Mouse (Mus musculus): ENCODE data around the gene Gsdma. TPM values are rescaled to one million over a fixed set of nuclear protein-coding genes. Genes with fewer than 3 reads are reported as not detected.
"Not testable (repeated sequence)": the region's sequence is repeated elsewhere in the genome, so short reads cannot be mapped to it uniquely, and the experiment has no call there.

Gene Gsdma
- not detected in 2 replicates for total RNA-seq (2021)
- long read RNA-seq: 0 reads

GRCm38 (mm10) chr11:98664091-98664490, at the start of gene Gsdma:
Gene Gsdma (plus strand): TSS chr11:98664351.
- no peak for DNase-seq

DNA sequence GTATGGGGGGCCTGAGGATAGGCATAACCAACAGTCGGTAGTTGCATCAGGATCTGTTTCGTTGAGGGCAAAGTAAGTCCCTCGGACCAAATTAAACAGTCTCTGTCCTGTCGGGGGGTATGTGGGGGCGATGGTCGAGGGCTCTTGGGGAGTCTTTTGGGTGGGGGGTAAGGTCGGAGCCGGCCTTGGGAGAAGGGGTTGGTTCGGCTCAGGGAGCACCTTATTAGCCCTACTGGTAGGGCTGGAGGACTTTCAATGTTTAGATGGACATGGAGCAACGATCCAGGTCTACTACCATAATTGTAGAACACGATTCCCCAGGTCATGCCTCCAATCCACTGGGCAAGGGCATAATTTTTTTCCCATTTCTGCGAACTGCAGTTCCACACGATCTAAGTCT, 43.4 kb upstream of the Gsdma start:
- no peak for DNase-seq

- DNase-seq: not testable (repeated sequence)
Measured at GRCm38 (mm10) chr11:98623981-98624380, 40.2 kb upstream of the Gsdma start.

- not testable (repeated sequence) for DNase-seq
Measured at GRCm38 (mm10) chr11:98624381-98624780, 39.8 kb upstream of the Gsdma start.

GRCm38 (mm10) chr11:98625611-98626410, 38.3 kb upstream of the Gsdma start, which contains the start of the genes Gm12355 and Gsdma3:
Gene Gm12355 (minus strand): TSS chr11:98625661.
Gene Gsdma3 (plus strand): TSS chr11:98626360.
- DNase-seq: no peak

DNA sequence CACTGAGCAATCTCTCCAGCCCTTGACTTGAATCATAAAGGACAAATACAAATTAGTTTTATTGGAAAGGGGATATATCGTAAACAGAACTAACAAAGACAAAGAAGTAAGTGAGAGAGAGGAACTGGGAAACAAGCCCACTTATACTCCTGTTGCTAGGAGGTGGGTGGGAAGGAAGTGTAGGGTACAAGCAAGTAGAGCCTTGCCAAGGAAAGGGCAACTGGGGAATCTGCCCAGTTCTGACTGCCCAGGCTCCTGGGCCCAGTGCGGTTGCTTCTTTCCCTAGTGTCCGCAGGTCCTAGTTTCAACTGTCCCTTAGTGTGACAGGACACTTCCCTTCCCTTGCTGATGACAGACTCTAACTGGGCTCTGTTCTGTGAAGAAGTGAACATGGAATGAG, 35.4 kb upstream of the Gsdma start:
- DNase-seq: no peak

DNA sequence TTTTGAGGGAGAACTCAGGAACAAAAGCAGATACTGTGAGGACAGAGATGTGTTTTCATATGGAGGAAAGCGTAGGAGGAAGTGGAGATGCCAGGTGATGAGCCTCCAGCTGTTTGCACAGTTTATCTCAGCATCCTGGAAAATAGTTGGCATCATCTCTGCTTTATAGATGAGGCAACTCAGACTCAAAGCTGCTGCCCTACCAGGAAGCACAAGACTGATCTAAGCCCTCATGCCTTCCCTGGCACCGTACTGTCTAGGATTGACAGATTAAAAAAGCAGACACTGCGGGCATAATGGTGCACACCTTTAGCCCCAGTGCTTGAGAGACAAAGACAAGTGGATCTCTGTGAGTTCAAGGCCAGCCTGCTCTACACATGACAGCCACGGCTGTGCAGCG, 33.5 kb upstream of the Gsdma start:
- DNase-seq: no peak

- DNase-seq: peak; percentile 9
Measured at GRCm38 (mm10) chr11:98635312-98635970, 28.7 kb upstream of the Gsdma start.

- DNase-seq: no peak
Measured at GRCm38 (mm10) chr11:98637501-98637900, 26.6 kb upstream of the Gsdma start.

DNA sequence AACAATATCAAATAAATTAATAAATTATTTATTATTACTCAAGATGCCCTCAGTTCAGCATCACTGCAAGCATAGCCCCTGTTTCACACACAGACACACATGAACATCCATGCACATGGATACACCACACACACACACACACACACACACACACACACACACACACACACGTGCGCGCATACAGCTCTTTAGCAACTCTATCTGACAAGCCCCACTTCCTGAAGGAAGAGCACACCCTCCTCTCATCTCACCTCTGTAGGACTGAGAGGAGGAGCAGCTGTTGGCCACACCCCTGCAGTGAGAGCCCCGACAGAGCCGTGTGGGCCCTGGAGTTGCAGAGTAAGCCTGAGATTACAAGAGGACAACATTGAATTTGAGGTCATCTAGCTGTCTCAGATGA, 24.1 kb upstream of the Gsdma start:
- DNase-seq: no peak

DNA sequence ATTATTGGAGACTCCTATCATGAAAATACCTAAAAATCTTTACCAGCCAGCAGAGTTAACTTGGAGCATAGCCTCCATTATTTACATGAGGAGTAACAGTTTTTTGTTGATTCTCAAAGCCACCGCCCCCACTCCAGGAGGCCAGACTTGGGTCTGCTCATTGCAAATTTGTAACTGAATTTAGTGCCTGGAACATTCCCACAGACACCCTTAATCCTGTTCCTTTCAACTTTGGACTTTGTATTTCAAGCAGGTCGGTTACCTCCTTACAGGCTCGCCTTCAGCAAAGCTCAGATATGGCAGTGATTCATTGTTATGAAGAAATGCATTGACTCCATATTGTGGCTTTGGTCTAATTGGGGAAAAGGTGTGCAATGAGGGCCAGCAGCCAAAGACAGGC, 19.4 kb upstream of the Gsdma start:
- DNase-seq: no peak

- no peak for DNase-seq
Measured at GRCm38 (mm10) chr11:98645946-98646345, 18.2 kb upstream of the Gsdma start.

DNA sequence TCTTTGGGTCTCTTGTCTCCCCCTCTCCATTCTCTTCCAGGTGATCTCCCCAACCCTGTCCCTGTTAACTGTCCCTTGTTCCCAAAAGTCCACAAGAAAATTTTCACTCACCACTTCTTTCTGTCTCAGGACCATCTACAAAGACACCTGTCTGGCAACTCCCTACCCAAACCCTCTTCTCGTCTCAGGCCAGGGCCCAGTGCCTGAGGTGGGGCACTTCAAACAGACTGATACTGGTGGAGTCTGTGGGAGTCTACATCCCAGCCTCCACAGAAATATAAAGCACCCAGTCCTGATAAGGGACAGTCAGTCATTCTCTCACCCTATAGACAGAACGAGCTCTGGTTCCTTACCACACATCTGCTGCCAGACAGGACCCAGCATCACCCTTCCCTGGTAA, 17.7 kb upstream of the Gsdma start, which contains the start of gene Gsdma2:
Gsdma2 (plus strand) TSS at position 301 of the 400 bp plus-strand sequence.
- no peak for DNase-seq

GRCm38 (mm10) chr11:98655076-98655475, 9.1 kb upstream of the Gsdma start:
- peak; percentile 59 for DNase-seq

DNA sequence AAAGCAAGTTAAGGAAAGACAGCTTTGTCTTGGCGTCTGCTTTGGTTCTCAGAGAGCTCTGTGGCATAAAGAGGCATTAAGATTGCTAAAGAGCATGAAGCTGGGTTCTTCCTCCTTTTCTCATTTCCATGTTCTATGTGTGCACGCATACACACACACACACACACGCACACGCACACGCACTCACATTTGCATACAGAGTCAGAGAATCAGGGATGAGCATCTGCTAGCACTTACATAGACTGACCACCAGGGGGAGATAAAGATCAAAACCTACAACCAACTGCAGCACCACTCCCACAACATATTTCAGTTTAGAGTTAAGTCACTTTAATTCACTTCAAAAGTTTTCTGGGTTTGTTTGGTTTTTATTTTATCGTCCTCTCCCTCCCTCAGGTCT, 3.6 kb upstream of the Gsdma start:
- DNase-seq: no peak

DNA sequence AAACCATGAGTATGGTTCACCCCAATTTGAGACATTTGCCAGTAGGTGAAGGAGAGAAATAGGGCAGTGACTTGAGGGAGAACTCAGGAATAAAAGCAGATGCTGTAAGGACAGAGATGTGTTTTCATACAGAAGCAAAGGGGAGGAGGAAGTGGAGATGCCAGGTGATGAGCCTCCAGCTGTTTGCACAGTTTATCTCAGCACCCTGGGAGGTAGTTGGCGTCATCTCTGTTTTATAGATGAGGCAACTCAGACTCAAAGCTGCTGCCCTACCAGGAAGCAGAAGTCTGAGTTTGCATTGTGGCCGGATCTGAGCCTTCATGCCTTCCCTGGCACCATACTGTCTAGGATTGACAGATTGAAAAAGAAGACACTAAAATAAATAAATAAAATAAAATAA, 4.8 kb downstream of the Gsdma start:
- no peak for DNase-seq

GRCm38 (mm10) chr11:98671284-98671815, 7.2 kb downstream of the Gsdma start:
- DNase-seq: no peak

DNA sequence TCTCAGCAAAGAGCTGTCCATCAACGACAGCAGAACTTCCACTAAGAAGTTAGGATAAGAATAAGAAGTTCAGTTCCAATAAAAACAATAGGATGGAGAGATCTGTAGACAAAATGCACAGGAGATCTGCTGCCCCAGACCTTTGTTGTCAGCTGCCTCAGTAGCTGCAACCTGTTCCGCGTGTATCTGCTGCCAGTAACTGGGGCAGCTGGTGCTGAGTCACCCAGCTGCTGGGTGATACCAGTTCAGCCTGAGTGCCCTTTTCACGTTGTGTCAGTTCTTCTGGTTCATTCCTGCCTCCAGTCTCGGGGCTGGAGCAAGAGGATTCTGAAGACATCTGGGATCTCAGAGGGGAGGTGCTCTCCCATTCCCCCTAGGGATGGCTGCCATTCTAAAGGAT, 7.7 kb downstream of the Gsdma start:
- DNase-seq: peak; percentile 11

- no peak for DNase-seq
Measured at GRCm38 (mm10) chr11:98672482-98672881, 8.3 kb downstream of the Gsdma start.

GRCm38 (mm10) chr11:98673136-98673535, 9.0 kb downstream of the Gsdma start:
- DNase-seq: peak; percentile 57

DNA sequence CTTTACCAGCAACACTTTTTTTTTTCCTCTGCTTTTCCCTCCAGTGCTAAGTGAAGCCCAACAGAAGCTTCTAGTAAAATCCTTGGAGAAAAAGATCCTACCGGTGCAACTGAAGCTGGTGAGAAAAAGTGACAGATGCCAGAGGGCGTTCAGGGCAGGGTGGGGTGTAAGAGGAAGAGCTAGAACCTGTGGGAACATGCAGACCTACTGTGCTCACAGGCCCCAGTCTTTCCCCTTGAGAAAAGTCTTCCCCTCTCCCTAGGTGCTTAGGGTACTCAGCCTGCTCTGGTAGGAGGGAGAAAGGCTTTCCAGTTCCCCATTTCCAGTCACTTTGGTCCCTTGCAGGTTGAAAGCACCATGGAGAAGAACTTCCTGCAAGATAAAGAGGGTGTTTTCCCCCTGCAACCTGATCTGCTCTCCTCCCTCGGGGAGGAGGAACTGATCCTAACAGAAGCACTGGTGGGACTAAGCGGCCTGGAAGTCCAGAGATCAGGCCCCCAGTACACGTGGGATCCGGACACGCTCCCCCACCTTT, 11.7 kb downstream of the Gsdma start:
- no peak for DNase-seq

DNA sequence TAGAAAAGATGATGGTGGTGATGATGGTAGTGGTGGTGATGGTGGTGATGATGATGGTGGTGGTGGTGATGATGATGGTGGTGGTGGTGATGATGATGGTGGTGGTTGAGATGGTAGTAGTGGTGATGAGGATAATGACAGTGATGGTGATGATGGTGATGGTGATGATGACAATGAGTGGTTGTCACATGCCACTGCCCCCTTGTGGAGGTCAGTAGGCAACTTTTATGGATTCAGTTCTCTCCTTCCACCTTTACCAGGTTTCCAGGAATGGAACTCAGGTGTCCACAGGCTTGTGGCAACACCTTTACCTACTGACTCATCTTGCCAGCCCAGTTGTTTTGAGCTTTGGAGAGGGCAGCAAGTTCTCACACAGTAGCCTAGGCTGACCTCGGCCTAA, 15.9 kb downstream of the Gsdma start:
- no peak for DNase-seq

- DNase-seq: not testable (repeated sequence)
Measured at GRCm38 (mm10) chr11:98680595-98680994, 16.4 kb downstream of the Gsdma start.

All from adrenal gland, postnatal 25 days (tissue).